Mouse (Mus musculus) common myeloid progenitor, adult 5-6 weeks (primary cell): ENCODE measurements around the gene Scgb2b26. TPM values are rescaled to one million over a fixed set of nuclear protein-coding genes. Genes with fewer than 3 reads are reported as not detected.
A peak's percentile ranks its signal among the peaks of the same experiment; 100 is the strongest.
"Not testable (repeated sequence)": the region's sequence is repeated elsewhere in the genome, so short reads cannot be mapped to it uniquely, and the experiment has no call there.

Source experiments
- ATAC-seq: replicated peaks from 2 replicates; pipeline ENCODE4 v1.8.0; 2016; ENCODE audit warnings: low read depth, mild to moderate bottlenecking, moderate TSS enrichment, inconsistent platforms; ENCODE audit not compliant: poor library complexity, severe bottlenecking
- total RNA-seq: library from RNA; stranded (forward); fragments of 200-1000, 187-1606 nt; gene quantifications from 2 replicates; pipeline ENCODE4 v1.2.3, GENCODE M21; 2017

Scgb2b26 gene
- total RNA-seq = not detected in 2 replicates

DNA sequence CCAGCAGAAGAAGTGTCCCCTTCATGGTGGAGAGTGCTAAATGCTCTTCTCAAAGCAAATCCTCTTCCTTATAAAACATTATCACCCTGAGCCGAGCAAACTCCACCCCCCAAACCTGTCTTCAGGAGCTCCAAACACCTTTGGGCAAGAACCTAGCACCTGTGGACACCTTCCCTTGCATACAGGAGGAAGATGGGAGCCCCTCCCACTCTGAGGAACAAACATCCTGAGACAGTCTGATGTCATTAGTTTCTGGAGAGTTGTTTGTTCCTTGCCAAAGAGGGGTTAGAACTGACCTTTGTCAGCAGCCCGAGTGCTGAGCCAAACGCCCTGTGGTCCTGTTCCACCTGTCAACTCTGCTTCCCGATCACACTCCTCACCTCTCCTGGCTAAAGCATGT is at the start of gene Scgb2b26:
Gene Scgb2b26, minus strand, starts transcription at position 101 of the 400 bp plus-strand sequence.
- ATAC-seq = no peak

DNA sequence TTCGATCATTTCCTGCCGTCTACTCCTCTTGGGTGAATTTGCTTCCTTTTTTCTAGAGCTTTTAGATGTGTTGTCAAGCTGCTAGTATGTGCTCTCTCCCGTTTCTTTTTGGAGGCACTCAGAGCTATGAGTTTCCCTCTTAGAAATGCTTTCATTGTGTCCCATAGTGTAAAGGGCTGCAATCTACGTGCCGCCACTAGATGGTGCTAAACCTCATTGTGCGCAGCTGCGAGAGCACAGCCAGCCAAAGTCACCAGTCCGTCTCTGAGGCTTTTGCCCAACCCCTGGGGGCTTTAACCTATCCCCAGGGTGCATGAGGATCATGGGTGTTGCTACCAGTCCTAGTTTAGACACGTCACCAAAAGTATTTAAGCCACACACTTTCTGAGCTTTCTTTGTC is 37.4 kb upstream of the Scgb2b26 start:
- not testable (repeated sequence) for ATAC-seq

DNA sequence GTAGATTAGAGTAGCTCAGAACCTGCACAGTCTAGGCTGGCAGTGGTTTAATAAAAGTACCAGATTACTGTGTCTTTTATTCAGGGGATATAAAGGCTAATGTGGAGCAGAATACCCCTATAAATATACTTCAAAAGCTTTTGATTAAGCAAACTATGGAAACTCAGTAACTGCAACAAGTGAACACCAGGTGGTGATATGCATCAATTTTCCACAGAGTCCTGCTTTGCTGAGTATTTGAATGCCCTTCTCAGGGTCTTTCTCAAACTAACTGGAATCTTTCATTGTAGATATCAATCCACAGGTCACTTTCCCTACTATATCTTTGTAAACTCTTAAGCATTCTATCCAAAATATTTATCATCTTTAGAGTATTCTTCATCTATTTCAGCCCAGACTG is 41.9 kb downstream of the Scgb2b26 start:
- ATAC-seq = no peak

DNA sequence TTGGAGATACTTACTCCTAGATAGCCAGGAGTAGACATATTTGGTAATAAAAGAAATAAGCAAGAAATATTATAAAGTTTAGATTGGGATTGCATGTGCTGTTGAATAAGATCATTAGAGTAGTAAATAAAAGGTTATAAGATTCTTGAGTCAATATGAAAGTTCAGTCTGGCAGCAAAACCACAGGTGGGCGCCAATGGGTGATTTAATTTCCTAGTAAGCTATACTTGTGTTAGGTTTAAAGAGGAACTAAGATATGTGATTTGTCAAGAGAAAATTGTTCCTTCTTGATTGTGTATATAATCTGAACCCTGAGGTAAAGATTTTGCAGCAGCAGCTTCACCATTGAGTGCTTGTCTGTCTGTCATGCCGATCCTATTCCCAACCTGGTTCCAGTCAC is 44.0 kb downstream of the Scgb2b26 start:
- ATAC-seq = no peak

DNA sequence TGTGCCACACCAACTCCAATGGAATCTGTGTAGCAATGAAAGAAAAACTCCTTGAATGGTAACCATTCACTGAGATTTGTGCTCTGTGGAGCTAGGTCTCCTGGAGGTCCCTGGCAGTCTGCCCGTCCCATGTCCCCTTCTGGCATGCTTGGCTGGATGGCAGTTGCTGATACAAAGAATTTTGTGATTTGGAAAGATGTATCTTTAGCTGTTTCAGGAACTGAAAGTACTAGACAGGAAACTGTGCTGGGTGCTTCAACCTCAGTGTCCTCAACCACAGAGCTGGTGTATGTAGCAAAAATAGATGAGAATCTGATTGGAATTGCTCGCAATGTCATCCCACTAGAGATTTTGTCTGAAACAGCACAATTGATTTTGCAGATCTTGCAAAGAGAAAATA is 44.8 kb downstream of the Scgb2b26 start:
- peak; percentile 87 for ATAC-seq

Other genes with a start within 250 kb of the Scgb2b26 start
- not detected in 2 replicates for gene Scgb2b24, start 205.7 kb downstream of the Scgb2b26 start, total RNA-seq
- not detected in 2 replicates for gene Scgb1b24, start 201.2 kb downstream of the Scgb2b26 start, total RNA-seq
- gene Scgb2b27, start 68.9 kb upstream of the Scgb2b26 start, total RNA-seq = not detected in 2 replicates
- gene Scgb1b27, start 76.4 kb upstream of the Scgb2b26 start, total RNA-seq = not detected in 2 replicates
- not detected in 2 replicates for gene Scgb1b30, start 150.4 kb upstream of the Scgb2b26 start, total RNA-seq
- gene Wtip, start 188.2 kb upstream of the Scgb2b26 start, total RNA-seq = not detected in 2 replicates
- gene Uba2, start 224.6 kb upstream of the Scgb2b26 start, total RNA-seq = 182 and 188 TPM in 2 replicates